Mouse (Mus musculus): ENCODE results near the gene Cdadc1.
"Not testable (repeated sequence)": the region's sequence is repeated elsewhere in the genome, so short reads cannot be mapped to it uniquely, and the experiment has no call there.

Cdadc1 gene

GRCm38 (mm10) chr14:59614149-59614548, 16.4 kb upstream of the Cdadc1 start:
- not testable (repeated sequence) for DNase-seq (ENCODE audit: extremely low read depth, insufficient read length, low spot score)

DNA sequence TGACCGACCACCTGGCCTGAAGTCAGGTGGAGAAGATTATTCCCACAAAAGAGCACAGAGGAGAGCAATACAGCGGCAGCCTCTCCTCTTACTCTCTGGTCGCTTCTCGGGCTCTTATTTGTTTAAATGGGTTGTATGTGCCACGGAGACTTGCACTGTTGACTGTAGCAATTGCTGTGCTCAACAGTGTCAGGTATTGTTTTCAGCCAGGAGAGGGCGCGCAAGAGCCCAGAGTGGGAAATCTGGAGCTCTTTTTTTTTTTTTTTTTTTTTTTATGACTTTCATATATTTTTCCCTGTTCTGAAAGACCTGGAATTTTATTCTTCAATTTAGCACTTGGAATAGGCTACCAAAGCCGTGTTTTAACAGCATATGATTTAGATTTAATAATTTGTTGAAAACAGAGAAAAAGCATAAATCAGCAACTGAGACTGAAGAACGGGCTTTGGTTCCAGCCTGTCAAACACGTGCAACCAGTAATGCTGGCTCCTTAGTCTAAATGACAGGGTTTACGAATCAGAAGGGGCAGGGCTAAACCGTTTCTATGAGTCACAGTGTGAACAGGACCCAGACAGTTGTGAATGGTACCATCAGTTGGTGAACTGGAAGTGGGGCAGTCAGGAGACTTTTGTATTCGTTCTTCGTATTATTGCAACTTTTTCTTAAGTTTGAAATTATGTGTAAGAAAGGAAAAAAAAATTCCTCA, 15.3 kb upstream of the Cdadc1 start:
- DNase-seq (ENCODE audit: extremely low read depth, insufficient read length, low spot score) = no peak

- DNase-seq (ENCODE audit: extremely low read depth, insufficient read length, low spot score) = no peak
Measured at GRCm38 (mm10) chr14:59607021-59607420, 9.3 kb upstream of the Cdadc1 start.

DNA sequence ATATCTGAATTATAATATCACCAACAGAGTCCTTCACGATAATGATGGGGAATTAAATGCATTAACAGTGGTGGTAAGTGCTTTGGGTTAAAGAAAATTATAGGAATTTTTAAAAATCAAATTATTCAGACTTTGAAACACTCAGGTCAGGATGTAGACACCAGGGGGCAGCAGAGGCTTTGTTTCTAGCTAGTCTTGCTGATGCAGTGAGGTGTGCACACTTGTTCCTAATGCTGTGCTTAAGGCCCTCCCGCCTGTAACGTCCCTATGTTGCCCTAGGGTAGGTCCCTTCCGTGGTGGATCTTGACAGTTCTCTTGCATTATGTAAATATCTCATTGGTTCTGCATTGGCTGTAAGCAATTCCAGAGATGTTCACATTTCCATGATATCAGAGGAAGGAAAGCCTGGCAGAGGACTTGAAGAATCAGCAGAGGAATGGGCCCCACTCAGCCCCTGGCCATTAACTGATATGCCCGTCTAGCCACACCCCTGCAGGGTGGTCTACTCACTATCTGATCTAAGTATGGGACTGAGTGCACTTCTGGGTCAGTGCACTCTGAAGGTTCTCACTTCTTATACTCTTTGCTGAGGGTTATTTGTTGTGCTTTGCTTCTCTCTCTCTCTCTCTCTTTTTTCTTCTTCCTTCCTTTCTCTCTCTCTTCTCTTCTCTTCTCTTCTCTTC, 8.1 kb upstream of the Cdadc1 start:
- DNase-seq (ENCODE audit: extremely low read depth, insufficient read length, low spot score) = no peak

GRCm38 (mm10) chr14:59604002-59604645, 6.4 kb upstream of the Cdadc1 start:
- DNase-seq (ENCODE audit: extremely low read depth, insufficient read length, low spot score) = no peak

GRCm38 (mm10) chr14:59598260-59598627, 485 bp upstream of the Cdadc1 start:
- DNase-seq (ENCODE audit: extremely low read depth, insufficient read length, low spot score) = no peak

DNA sequence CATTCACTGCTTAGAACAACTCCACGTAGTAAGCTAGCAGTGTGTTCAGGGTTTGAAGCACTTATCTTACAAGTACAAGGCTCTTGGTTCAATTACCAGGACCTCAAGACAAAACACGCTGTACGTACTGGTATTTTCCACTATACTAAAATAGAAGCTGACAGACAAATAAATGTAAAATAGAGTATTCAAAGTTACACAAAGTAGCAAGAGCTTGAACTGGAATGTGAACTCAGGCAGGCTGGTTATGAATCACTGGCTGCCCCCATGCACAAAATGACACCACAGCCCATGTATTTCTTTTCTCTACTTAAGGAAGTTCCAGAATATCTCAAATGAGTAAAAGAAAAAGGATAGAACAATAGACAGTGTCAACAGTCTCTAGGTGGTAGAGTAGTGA, 2.8 kb downstream of the Cdadc1 start:
- DNase-seq (ENCODE audit: extremely low read depth, insufficient read length, low spot score) = no peak

DNA sequence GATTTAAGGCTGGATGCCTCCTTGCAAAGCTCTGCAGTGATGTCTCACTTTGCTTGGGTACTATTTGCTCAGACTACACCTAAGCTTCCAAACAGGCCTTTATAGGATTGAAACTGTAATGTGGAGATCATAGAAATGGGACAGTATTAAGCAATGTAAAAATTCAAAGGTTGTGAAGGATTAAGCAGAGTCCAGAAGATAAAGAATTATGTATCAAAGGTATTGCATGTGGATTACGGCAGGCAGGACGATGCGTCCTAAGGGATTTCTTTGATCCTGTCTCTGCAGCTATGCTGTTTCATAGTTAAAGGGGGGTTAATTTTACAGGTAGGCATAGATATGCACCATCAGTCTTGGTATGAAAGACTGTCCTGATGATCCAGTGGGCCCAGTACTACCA, 5.2 kb downstream of the Cdadc1 start:
- DNase-seq (ENCODE audit: extremely low read depth, insufficient read length, low spot score) = no peak

- DNase-seq (ENCODE audit: extremely low read depth, insufficient read length, low spot score) = no peak
Measured at GRCm38 (mm10) chr14:59591901-59592300, 5.9 kb downstream of the Cdadc1 start.

- no peak for DNase-seq (ENCODE audit: extremely low read depth, insufficient read length, low spot score)
Measured at GRCm38 (mm10) chr14:59590614-59591013, 7.1 kb downstream of the Cdadc1 start.

DNA sequence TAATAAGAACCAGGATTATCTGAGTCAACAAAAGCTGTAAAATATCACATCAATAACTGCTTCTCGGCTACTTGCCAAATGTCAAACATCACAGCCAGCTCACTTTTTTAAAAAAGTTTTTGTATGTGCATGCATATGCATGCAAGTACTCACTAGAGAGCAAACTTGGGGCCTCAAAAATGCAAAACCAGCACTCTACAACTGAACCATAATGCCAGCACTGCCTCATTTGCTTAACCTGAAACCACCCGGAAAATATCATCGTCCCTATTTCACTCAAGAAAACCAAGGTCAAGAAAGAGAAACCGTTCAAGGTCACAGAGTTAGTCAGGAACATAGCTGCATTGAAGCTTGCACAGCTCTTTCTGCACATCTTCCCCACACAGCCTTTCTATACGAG, 21.4 kb downstream of the Cdadc1 start:
- DNase-seq (ENCODE audit: extremely low read depth, insufficient read length, low spot score) = no peak

DNA sequence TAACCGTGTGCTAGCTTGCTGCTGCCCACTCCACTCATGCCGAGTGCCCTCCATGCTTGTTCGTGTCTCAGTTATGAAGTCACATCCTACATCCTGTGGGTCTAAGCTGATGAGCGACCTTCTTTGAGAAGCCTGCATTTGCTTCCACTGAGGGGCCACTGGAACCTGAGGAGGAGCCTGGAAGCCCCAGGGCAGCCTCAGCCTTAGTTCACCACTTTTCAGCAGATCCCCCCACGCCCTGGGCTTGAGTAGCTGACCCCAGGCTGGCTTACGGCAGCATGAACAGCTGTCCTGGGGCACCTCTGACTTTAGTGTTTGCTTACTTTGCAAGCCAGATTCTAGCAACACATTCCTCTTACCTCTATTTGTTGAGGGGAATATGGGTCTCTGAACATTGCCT, 31.0 kb downstream of the Cdadc1 start:
- DNase-seq (ENCODE audit: extremely low read depth, insufficient read length, low spot score) = no peak

DNA sequence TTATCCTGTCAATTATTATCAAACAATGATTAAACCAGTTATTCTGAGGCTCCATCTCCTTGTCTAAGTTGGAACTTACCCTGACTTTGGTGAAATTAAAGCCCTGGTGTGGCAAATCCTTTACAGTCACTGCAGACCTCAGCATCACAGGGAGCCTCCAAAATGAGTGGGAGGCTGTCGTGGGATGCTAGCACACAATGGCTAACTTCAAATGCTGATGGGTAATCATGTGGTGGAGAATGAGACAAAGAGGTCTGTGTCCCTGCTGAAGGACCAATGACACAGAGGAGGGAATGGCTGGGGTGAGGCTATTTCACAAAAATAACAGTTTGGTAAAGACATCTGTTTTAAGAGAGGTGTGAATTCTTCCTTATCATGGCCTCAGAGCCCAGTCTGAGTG, 39.9 kb downstream of the Cdadc1 start:
- DNase-seq (ENCODE audit: extremely low read depth, insufficient read length, low spot score) = no peak

DNA sequence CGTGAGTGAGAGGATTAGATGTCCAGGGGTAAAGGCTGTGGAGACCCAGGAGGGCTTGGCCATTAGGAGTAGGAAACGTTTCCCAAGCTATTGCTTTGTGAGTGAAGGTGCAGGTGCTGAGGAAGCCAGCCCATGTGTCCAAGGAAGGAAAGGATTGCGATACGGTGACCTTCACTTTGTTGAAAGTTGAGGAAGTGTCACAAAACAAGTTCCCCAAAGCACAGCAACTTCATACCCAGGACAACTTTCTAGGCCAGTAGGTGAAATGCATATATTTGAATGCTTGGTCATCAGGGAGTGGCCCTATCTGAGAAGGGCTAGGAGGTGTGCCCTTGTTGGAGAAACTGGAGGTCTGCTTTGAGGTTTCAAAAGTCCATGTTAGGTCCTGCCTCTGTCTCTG, 40.7 kb downstream of the Cdadc1 start:
- DNase-seq (ENCODE audit: extremely low read depth, insufficient read length, low spot score) = no peak

GRCm38 (mm10) chr14:59555928-59556531, 41.7 kb downstream of the Cdadc1 start:
- DNase-seq (ENCODE audit: extremely low read depth, insufficient read length, low spot score) = peak; percentile 43

GRCm38 (mm10) chr14:59555018-59555417, 42.7 kb downstream of the Cdadc1 start:
- DNase-seq (ENCODE audit: extremely low read depth, insufficient read length, low spot score) = no peak

DNA sequence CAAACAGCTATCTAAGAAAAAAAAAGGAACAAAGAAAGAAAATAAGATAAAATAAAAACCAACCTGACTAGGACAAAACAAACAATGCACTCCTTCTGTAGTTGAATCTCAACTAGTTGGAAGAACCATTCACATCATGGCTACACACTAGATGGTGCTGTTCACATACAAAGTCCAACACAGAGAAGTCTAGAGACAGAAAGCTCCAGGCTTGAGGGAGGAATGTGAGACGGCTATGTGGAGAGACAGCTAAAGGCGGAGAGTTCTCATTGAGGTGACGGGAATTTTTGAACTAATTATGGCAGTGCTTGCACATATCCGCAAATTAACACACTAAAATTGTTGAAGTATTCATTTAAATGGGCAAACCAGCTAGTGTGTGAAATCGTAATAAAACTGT, 43.7 kb downstream of the Cdadc1 start:
- DNase-seq (ENCODE audit: extremely low read depth, insufficient read length, low spot score) = no peak

- DNase-seq (ENCODE audit: extremely low read depth, insufficient read length, low spot score) = peak; percentile 26
Measured at GRCm38 (mm10) chr14:59551956-59552355, 45.8 kb downstream of the Cdadc1 start.

DNA sequence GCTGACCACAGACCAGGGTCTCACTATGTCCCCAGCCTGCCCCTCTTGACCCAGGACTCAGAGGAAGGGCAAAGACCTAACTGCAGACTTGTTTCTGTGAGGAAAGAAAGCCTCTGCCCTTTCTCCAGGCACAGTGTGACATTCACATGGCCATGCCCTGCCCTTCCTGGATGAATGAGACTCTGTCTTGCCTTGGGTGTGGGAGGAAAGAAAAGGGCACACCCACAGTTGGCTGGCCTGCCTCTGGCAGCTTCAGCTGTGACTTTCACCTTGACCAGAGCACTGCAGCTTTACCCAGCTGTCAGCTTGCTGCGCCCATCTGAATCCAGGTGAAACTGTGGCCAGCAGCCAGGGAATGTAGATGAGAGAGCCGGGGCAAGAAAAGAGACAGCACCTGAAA, 46.9 kb downstream of the Cdadc1 start:
- no peak for DNase-seq (ENCODE audit: extremely low read depth, insufficient read length, low spot score)

- no peak for DNase-seq (ENCODE audit: extremely low read depth, insufficient read length, low spot score)
Measured at GRCm38 (mm10) chr14:59549106-59549505, 48.7 kb downstream of the Cdadc1 start.

GRCm38 (mm10) chr14:59548532-59548931, 49.2 kb downstream of the Cdadc1 start:
- no peak for DNase-seq (ENCODE audit: extremely low read depth, insufficient read length, low spot score)

GRCm38 (mm10) chr14:59547530-59547929, 50.2 kb downstream of the Cdadc1 start:
- no peak for DNase-seq (ENCODE audit: extremely low read depth, insufficient read length, low spot score)

Measured in 3134 (cell line).